Mouse (Mus musculus) frontal cortex, adult (tissue): Measurements from ENCODE around the gene Lenep.
"Not testable (repeated sequence)": the region's sequence is repeated elsewhere in the genome, so short reads cannot be mapped to it uniquely, and the experiment has no call there.

ENCODE experiments used
- ATAC-seq: cut with Nextera tagmentation; 2 replicates; pipeline ENCODE4 v1.9.2; 2017; ENCODE audit warnings: mild to moderate bottlenecking, moderate library complexity, mixed read lengths; ENCODE audit not compliant: low TSS enrichment

Lenep gene

DNA sequence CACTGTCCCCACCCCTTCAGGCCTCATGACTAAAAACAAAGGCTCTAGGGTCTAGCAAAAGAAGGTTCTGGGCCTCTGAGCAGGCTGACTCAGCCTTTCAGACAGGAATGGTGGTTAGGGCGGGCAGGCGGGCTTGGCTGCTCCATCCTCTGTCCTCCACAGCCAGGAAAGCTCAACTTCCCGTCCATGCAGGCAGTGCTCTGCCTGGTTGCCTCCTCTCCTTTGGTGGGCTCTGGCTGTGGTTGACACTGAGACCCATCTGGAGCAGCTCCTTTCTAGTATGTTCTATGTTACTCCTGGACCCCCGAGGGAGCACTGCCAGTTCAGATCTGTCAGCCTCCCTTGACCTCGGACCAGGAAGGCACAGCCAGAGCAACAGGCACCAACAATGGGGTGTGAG lies at the start of gene Lenep:
TSS of gene Lenep (minus strand) at position 101 of the 400 bp plus-strand sequence.
- no peak for ATAC-seq

DNA sequence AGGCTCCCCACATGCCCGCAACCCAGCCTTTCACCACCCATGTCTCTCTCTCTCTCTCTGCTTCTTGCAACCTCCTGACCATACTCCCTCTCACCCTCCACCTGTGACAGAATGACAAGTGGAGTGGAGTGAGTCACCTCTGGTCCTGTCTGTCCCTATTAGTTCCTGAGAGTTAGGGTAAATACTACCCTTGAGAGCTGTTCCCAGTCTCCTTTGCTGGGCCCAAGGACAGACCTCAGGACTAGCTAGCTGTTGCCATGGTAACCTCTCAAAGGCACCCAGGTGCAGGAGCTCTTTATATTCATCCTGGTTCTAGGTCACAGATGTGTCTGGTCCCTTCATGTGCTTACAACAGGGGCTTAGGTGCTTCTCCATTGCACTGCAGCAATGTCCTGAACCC lies 49.3 kb upstream of the Lenep start:
- no peak for ATAC-seq

DNA sequence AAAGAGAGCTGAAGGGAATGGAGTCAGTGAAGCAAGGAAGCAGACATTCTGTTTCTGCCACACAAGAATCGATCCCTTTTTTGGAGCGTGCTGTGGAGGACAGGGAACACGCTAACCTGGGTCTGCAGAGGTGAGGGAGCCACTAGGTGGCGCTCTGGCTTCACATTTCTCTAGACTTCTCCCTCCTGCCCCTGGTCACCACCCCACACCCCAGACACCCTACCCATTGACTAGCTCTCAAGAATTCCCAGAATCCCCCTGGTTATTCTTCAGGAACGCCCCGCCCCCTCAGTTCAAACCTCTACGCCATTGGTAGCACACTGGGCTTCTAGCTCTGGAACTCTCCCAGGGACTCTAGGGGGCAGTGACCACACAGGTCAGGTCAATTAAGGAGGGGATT lies 46.9 kb upstream of the Lenep start:
- peak; percentile 86 for ATAC-seq

DNA sequence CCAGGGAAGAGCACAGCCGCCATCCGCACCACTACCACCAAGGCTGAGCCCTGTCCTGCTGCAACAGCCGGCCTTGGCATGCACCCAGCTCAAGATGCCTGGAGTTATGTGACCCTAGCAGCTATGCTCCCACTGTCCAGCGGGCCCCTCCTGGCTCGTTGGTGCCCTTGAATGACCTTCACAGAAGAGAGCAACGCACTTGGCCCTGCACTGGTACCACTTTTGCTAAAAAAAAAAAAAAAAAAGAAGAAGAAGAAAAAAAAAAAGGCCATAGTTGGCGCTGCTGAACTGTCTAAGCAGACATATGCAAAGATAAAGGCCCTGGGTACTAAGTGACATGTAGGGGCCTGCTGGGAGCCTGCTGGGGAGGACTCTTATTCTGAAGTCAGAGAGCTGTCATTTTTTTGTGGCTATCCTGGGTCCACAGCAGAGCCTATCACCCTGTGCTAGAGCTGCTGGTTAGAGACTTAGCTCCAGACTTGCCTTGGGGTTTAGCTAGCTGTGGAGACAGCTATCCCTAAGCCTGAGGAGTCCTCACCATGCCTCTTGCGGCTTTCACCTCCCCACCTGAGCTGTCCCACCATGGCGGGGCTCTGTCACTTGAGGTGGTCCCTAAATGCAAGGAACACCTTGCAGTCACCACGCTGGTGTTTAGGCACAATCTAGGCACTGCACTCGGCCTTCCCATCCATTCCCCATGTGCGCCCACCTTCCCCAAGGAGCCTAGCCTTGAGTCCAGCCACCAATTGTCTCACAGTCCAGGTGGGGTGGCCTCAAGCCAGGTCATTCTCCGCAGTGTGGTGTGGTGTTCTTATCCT lies 46.3 kb upstream of the Lenep start:
- ATAC-seq, result no peak

DNA sequence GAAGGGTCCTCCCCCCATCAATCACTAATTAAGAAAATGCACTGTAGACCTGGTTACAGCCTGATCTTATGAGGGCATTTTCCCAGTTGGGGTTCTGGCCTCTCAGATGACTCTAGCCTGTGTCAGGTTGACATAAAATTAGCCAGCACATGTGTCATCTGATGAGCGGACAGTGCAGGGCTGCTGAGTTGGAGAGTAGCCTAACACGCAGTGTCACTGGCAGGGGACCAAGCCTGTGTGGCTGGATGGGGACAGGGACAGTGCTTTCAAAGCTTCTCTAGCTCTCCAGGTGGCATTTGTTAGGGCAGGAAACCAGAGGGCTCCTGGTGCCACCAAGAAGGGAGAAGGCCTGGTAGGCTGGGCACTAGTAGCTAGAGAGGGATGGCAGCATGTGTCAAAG lies 38.1 kb upstream of the Lenep start:
- ATAC-seq, result no peak

DNA sequence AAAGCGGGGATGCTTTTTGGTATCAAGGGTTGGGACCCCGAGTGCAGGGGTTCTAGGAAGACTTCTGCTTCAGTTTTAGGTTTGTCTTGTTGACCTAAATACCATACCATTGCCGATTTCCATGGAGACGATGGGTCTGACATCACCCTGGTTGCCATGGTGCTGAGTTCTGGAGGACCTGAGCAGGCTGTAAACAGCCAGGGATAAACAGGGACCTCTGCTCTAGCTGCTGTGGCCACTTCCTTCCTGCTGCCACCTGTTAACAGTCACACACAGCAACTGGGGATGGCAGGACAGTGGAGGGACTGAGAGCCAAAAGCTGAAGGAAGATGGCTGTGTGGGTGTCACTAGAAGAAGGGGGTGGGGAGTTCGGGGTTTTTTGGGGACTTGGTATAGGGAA lies 34.7 kb upstream of the Lenep start:
- peak; percentile 18; the same call in 1 of the 2 replicates for ATAC-seq

DNA sequence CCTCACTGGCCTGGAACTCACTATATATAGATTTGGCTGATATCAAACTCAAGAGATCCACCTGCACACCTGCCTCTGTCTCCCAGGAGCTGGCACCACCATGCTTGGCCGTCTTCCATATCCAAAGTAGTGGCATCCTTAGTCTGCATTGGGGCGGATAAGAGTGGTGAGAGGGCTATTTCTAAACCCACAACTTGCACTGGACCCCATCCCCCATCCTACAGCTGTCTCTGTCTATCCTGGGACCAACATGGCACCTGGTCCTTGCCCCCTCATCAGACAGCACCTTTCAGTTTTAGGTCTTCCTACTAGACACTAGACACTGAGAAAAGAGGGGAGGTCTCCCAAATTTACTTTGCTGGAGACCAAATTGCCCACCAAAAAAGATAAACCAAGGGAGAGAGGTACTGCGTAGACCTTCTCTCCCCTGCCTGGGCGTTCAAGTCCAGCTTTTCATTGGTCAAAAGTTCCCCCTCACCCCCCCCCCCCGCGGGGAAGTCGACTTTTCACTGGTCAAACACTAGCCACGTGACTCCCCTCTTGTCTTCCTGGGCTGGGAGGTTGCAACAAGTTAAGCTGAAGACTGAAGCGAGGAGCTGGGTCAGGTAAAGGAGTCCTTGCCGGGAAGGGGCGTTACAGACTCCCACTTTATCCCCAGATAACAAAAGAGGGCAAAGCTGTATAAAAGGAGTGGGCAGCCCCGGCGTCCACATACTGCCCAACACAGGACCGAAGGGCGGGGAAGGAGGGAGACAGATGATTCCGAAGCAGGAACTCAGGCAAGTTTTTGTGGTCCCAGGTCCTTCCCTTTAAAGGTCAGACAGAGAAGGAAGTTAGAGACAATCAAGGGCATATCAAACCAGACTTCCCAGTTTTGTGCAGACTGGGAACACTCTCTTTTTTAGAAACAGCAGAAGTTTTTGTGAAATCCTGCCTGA lies 33.9 kb upstream of the Lenep start, which contains the start of gene Pbxip1:
TSS of gene Pbxip1 (plus strand) at position 531 of the 938 bp plus-strand sequence.
- ATAC-seq, result 0 out of 2 replicates have a peak, but pooled peaks have one; percentile 20

DNA sequence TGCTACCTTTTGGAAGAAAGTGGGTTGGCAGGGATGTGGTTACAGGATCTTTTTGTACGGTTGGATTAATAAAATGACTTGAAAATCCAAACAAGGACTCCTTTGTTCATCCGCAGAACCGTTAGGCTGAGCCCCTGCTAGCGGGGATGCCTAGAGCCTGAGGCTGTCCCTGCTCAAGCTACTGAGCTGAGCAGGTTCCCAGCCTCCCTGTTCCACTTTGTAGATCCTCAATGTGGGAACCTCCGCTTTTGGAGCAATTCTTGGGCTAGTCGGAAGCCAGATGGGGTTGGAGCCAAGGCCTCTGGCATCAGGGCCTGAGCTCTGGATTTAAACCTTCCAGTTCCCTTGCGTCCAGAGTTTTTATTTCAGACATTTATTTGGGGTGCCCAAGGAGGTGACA lies 32.4 kb upstream of the Lenep start:
- ATAC-seq, result no peak

DNA sequence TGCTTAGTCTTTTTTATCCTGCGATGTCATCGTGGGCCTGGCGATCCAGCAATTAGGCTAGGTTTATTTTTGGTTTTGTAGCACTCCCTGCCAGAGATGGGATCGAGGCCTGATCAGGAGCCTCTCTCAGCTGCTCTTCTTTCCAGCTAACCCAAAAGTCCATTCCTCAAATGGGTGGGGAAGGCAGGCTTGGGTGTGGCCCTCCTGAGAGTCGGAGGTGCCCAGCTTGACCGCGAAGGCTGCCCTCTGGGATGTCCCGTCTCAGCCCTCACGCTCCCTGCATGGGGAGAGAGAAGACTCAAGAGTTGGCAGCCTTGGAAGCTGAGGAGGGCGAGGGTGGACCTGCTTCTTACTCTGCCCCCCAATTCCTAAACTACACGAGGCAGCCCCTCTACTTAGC lies 31.9 kb upstream of the Lenep start:
- ATAC-seq, result no peak

DNA sequence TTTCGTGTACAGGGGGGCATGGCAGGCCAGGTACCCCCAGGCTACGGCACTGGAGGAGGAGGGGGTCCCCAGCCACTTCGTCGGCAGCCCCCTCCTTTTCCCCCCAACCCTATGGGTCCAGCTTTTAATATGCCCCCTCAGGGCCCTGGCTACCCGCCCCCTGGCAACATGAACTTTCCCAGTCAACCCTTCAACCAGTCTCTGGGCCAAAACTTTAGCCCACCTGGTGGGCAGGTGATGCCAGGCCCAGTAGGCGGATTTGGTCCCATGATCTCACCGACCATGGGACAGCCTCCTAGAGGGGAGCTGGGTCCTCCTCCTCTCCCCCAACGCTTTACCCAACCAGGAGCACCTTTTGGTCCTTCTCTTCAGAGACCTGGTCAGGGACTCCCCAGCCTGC lies 30.0 kb upstream of the Lenep start:
- no peak for ATAC-seq

DNA sequence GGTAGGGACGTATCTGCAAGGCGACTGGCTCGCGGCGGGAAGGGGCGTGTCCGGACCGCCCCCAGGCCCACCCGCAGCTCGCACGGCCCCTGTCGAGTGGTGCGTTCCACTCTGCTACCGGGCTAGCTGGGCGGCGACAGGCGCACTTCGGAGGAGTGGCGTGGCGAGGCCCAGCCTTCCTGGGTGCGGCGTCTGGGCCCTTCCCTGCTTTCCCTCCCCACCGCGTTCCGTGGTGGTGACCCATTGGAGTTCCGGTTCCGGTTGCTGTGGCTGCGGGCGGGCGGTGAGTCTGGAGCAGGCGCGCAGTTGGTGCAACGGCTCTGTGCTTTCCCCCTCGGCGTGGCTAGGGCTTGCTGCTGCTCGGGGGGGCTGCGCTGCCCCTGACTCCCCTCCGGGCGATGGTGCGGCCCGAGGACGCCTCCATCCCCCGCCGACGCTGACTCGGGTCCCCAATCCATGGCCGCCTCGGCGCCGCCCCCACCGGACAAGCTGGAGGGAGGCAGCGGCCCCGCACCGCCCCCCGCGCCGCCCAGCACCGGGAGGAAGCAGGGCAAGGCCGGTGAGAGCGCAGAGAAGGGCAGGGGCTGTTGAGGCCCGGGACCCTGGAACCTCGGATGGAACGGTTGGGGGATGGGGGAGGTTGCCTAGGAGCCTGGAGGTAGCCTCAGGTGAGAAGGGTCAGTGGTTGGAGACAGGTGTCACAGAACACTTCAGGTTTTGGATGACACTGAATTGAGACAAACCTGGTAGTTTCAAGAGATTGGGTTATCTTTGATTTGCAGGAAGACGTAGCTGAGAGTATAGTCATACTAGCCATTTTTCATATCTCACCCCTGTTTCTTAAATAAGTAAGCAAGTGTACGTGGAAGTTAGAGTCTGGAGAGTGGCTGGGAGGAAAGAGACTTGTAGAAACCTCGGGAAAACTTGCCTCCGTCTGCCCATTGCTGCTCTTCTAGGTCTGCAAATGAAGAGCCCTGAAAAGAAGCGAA lies 27.9 kb upstream of the Lenep start, which contains the start of gene Pygo2:
TSS of gene Pygo2 (plus strand) at position 44 of the 989 bp plus-strand sequence.
- ATAC-seq, result peak; percentile 98

DNA sequence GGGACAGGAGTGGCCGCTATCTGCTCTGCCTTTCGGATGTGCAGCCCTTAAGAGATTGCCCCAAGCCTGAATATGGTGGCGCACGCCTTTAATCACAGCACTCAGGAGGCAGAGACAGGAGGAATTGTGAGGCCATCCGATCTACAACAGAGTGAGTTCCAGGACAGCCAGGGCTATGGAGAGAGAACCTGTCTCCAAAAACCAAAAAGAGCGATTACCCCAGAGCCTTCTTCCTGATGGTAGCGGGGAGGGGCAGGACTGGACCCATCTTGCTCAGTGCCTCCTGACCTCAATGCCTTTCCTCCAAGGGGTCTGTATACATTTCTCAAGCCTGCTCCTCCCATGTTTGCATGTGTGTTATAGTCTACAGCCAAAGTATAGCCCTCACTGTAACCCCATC lies 26.4 kb upstream of the Lenep start:
- ATAC-seq, result not testable (repeated sequence)

DNA sequence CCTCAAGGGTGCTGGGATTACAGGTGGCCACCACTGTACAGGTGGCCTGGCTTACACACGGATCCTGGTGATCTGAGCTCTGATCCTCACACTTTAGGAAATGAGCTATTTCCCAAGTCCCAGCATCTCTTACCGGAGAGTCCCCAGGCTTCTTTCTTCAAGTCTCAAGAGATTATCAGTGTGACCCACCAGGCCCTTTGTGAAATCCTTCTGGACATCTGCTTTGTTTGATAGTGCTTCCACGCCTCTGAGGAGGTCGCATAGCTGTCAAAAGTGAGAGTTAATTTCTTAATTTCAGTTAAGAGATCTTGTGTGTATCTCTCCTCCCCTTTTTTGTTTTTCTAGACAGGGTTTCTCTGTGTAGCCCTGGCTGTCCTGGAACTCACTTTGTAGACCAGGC lies 23.3 kb upstream of the Lenep start:
- no peak for ATAC-seq

DNA sequence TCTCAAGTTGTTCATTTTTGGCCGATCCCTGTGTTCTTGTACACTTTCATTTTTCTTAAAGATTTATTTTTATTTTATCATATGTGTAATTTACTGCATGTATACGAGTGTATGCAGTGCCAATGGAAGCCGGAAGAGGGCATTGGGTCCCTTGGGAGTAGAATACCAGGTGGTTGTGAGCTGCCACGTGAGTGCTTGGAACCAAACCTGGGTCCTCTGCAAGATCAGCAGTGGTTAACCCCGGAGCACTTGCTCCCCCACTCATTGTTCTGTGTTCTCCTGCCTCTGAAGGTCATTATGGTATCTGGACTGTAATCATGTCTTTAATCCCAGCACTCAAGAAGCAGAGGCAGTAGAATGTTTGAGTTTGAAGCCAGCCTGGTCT lies 22.5 kb upstream of the Lenep start:
- no peak for ATAC-seq

DNA sequence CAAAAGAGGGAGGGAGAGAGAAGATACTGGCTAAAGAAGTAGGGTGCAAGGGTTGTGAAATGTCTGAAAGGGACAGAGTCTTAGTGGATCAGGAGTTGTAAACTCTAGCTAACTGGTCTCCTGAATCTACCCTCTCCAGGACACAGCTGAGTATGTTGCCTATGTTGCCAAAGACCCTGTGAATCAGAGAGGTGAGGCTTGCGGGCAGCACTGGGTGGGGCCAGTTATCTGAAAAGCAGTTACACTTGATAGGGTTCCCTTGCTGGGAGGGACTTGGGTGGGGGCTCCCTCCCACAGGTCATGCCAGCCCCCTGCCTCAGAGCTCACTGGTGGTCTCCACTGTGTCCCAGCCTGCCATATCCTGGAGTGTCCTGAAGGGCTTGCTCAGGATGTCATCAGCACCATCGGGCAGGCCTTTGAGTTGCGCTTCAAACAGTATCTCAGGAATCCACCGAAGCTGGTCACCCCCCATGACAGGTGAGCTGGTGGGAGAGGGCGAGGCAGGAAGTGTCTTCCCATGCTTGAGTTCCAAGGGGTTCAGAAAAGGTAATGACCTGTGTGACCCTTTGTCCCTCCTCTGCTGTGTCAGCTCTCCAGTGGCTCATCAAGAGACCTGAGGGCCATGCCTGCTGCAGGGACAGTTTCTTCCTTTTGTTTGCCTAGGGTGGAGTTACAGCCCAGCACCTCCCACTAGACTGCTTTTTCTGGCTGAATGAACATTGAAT lies 22.0 kb upstream of the Lenep start:
- no peak for ATAC-seq

DNA sequence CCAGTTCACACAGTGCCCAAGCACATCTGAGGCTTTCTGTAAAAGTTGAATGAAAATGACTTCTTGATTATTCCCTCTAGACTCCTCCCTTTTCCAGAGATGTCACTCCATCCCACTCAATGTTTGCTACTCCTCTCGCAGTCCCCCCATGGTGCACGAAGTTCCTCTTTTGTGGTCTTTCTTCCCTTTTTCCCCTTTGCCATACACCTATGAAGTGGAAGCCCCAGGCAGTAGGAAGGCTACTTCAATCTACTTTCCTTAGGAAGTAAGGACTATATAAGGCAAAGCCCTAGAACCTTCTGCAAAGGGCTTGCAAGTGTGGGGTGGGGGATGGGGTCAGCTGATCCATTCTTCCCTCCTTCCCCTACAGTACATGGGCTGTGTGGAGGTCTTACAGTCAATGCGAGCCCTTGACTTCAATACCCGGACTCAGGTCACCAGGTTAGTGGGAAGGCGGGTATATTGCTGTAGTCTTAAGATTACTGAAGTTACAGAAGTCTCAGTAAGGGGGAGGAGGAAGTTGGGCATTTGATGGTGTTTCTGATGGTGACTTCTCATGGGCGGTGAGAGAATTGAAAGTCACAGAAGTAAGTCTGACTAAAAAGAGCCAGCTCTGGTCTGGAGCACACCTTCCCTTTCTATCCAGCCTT lies 20.1 kb upstream of the Lenep start:
- ATAC-seq, result no peak

DNA sequence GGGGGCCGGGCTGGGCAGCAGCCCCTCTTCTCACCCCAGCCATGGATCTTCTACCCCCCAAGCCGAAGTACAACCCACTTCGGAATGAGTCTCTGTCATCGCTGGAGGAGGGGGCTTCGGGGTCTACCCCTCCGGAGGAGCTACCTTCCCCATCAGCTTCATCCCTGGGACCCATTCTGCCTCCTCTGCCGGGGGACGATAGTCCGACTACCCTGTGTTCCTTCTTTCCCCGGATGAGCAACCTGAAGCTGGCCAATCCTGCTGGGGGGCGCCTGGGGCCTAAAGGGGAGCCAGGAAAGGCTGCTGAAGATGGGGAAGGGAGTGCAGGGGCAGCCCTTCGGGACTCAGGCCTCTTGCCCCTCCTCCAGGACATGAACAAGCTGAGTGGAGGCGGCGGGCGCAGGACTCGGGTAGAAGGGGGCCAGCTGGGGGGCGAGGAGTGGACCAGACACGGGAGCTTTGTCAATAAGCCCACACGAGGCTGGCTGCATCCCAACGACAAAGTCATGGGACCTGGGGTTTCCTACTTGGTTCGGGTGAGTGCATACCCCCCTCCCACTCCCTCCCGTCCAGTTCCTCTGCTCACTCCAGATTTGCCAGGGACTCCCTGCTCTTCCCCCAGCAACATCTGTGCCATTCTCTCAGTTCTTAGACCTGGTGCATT lies 19.3 kb upstream of the Lenep start:
- 0 out of 2 replicates have a peak, but pooled peaks have one; percentile 2 for ATAC-seq

DNA sequence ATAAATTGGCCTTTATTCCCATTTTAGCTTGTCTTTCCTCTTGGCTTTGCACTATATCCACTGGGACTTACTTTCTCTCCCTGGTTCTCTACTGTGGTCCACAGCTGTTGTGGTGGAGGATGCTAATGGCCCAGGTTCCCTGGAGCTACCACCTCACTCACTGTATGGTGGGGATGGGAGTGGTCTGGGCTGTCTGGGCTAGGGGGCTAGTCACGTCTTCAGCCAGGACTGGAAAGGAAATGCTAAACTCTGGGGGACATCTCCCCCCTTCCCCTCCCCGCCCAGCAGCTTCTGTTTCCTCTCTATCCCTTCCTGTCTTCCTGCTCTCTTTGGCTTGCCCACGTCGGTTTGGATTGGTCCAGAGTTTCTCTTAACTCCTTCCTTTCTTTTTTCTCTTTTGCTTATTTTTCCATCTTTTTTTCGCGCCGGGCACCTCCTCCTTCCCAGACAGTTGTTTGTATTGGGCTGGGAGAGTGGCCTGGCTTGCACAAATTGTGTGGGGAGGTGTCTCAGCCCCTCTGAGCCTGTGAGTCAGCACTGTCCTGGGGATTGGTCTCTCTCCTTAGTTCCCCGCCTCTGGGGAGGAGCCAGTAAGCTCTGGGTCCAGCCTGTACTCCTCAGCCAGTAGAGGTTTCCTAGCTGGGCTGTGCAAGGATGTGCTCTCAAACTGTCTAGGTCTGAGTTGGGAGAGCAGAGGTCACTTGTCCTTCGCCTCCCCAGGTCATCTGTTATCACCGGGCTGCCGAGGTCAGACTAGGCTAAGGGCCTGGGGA lies 18.6 kb upstream of the Lenep start:
- peak; percentile 79 for ATAC-seq

DNA sequence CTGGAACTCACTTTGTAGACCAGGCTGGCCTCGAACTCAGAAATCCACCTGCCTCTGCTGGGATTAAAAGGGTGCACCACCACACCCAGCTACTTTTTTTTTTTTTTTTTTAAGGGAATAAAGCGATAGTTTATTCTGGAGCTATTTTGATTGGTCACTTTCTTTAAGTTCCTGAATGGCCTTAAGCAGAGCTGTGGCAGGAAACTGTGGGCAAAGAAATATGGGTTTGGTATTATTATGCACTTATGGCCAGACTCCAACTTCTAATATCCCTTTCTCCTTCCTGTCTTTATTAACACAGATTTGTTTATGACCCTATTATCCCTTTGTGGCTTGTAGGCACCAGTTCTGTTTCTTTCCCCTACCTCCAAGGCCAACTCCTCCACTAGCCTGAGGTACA lies 17.8 kb upstream of the Lenep start:
- ATAC-seq, result no peak
